Mouse (Mus musculus) layer of hippocampus, postnatal 36 days (tissue): ENCODE measurements around the gene Sigirr. TPM values are rescaled to one million over a fixed set of nuclear protein-coding genes. Genes with fewer than 3 reads are reported as not detected.

Experiments
- DNase-seq, 2 experiments: peaks; one replicate each; pipeline ENCODE4 v3.0.0; 2022
- total RNA-seq, 2 experiments: library from RNA; stranded (reverse); gene quantifications; 2 replicates each; pipeline ENCODE4 v1.2.3; 2021

Sigirr gene
- total RNA-seq: 1 to 10 TPM; 1.7 to 2.4 TPM

GRCm38 (mm10) chr7:141099911-141100691 is at the start of gene Sigirr:
TSS of gene Sigirr (minus strand) at chr7:141100572.
- no peak for DNase-seq

GRCm38 (mm10) chr7:141148639-141149038 is 48.3 kb upstream of the Sigirr start:
- DNase-seq: no peak

GRCm38 (mm10) chr7:141147044-141147443 is 46.7 kb upstream of the Sigirr start:
- DNase-seq: no peak

GRCm38 (mm10) chr7:141146043-141146595 is 45.7 kb upstream of the Sigirr start:
- DNase-seq: no peak

- DNase-seq: no peak
These were observed 45.0 kb upstream of the Sigirr start for GRCm38 (mm10) chr7:141145403-141145802.

GRCm38 (mm10) chr7:141144650-141145049 is 44.3 kb upstream of the Sigirr start:
- no peak for DNase-seq

- no peak for DNase-seq
These were observed 43.5 kb upstream of the Sigirr start for GRCm38 (mm10) chr7:141143861-141144260.

- no peak for DNase-seq
These were observed 42.7 kb upstream of the Sigirr start for GRCm38 (mm10) chr7:141143112-141143511.

- DNase-seq: no peak
These were observed 41.0 kb upstream of the Sigirr start for GRCm38 (mm10) chr7:141141326-141141725.

- no peak for DNase-seq
These were observed 31.8 kb upstream of the Sigirr start for GRCm38 (mm10) chr7:141131904-141132755.

- peak; percentile 88 to 91 for DNase-seq
These were observed 30.9 kb upstream of the Sigirr start for GRCm38 (mm10) chr7:141131024-141131820.

- DNase-seq: no peak
These were observed 23.1 kb upstream of the Sigirr start for GRCm38 (mm10) chr7:141123517-141123856.

- peak; percentile 88 for DNase-seq
These were observed 22.5 kb upstream of the Sigirr start for GRCm38 (mm10) chr7:141122689-141123516.

GRCm38 (mm10) chr7:141122245-141122644 is 21.9 kb upstream of the Sigirr start, which contains the start of gene Ptdss2:
TSS of gene Ptdss2 (plus strand) at chr7:141122382.
- DNase-seq: no peak

- no peak for DNase-seq
These were observed 20.7 kb upstream of the Sigirr start for GRCm38 (mm10) chr7:141121051-141121531.

GRCm38 (mm10) chr7:141120605-141121004 is 20.2 kb upstream of the Sigirr start:
- DNase-seq: no peak

- no peak for DNase-seq
These were observed 19.1 kb upstream of the Sigirr start for GRCm38 (mm10) chr7:141119487-141119886.

GRCm38 (mm10) chr7:141117636-141118035 is 17.3 kb upstream of the Sigirr start, which contains the start of gene Ano9:
TSS of gene Ano9 (minus strand) at chr7:141117806.
- DNase-seq: no peak

GRCm38 (mm10) chr7:141115874-141116273 is 15.5 kb upstream of the Sigirr start:
- no peak for DNase-seq

GRCm38 (mm10) chr7:141103161-141103560 is 2.8 kb upstream of the Sigirr start:
- no peak for DNase-seq

- DNase-seq: no peak
These were observed 3.2 kb downstream of the Sigirr start for GRCm38 (mm10) chr7:141097177-141097576.
